Mouse (Mus musculus) fat pad, adult 2 months (tissue): Measurements from ENCODE around the gene Nhlh1.

Source experiments
- DNase-seq: peaks from one replicate; pipeline ENCODE4 v3.0.0-alpha.2; 2011; ENCODE audit warnings: low read depth, low spot score; ENCODE audit errors: extremely low read depth

Nhlh1 gene

DNA sequence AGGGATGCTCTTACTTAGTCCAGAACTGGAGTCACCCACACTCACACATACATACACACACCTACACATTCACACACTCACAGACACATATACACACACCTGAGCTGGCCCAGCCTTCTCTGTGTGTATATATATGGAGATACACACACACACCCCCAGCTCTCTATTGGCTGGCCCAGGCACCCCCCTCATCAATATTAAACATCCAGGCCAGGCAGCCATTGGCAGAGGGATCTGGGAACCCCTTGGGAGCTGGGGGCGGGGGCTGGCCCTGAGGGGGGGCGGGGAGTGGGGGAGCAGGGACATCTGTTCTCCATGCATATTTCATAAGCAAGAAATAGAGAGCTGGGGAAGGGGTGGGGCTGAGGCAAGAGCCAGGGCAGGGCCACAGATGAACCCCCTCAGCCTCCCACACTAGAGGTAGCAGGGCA is at the start of gene Nhlh1:
TSS of gene Nhlh1 (minus strand) at position 83 of the 431 bp plus-strand sequence.
- DNase-seq, result no peak

DNA sequence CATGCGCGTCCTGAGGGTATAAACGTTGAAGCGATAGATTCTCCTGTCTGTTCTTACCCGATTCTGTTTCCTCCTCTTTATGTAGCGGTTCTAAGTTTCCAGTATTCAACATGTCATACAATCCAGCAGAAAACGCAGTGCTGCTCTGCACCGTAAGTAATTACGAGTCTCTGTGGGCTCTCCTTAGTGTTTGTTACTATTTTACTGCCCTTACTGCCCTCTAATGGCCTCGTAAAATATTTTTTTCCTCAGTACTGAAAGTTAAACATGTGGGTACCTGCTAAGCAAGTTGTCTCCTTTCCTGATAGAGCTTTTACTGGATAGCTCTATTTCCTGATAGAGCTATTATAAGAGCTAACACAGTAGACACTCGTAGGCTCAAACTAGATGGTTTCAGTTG is 47.7 kb upstream of the Nhlh1 start:
- no peak for DNase-seq

DNA sequence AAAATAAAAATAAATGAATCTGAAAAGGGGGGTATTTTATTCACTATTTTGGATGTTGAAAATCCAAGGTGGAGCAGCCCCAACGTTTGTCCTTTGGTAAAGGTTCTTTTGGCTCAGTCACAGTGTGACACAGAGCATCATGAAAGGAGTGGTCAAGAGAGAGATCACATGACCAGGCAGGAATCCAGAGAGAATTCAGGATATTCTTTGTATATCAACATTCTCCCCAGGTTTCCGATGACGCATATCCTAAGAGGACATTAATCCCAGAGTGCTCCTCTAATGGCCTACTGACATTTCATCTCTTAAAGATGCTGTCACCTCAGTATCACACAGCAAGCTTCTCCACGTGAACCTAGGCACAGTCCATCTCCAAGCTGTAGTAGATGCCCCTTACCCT is 46.2 kb upstream of the Nhlh1 start:
- no peak for DNase-seq

DNA sequence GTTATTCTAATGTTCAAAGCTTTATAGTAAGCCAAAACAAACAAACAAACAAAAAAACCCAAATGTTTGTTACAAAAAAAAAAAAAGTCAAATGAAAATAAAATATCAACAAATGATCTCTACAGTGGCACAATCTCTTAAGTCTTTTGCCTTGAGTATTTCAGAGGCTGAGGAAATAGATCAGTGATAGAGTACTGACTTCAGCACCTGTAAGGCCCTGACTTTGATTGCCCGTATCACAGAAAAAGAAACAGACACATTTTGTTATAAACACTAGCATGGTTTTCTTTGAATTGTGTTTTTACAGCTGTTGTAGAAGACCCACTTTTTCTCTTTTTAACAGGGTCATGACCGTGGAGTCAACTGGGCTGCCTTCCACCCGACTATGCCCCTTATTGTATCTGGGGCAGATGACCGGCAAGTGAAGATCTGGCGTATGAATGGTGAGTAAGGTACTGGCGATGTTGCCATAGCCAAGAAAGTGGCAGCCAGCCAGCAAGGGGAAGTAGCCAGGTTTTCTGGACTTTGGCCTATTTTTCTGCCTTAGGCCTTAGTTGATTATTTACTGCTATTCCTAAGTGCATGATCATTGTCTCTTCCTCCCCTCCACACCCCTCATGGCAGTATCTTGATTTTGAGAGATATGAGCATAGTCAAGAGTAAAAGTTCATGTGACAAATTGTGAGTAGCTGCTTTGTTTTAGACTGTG is 42.1 kb upstream of the Nhlh1 start:
- no peak for DNase-seq

DNA sequence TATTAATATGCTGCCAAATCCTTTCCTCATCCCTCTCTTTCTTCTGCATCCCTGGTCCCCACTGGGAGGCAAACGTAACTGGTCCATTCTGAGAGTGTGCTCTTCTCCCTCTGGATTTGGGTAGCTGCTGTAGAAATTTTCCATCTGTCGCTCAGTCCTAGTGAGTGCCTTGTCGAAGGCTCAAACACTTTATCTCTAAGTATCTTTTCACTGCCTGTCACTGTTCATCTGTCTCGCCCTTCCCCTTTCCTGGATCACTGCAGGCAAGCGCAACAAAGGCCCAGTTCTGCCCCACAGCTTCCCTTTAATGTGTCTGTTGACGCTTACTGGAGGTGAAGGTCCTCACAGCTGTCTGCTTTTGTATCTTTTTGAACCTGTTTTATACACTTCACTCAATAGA is 37.8 kb upstream of the Nhlh1 start:
- no peak for DNase-seq

DNA sequence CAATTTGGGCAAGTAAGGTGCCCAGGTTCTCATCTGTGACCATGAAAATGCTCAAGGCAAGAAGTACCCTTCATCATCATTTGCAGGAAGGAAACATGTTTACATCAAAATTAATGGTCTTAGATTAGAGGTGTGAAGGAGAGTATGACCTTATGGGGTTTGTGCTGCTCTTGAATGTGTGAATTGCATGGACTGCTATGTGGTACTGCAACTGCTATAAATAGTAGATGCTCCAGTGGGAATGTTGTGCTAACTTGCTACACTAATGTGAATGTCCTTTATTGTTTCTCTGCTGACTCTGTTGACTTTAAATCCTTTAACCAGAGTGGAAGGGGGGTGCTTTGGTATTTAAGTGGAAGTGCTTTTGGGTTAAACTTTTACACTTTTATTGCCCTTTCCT is 36.9 kb upstream of the Nhlh1 start:
- DNase-seq, result no peak

DNA sequence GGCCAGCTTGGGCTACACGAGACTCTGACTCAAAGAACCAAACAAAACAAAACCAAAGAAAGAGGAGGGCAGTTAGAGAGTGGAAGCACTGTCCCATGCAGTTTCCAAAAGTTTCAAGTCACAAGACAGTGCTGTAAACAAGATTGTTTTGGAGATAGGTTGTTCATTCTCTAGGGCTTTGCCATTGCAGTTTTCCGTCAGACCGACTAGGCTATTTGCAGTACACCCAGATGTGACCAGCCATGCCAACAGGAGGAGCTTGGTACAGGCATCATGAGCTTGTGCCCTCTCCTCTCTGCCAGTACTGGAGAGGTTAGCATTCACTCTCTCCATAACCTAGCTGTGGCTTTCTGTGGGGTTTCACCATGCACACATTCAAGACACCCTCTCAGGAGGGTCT is 36.1 kb upstream of the Nhlh1 start:
- DNase-seq, result no peak

DNA sequence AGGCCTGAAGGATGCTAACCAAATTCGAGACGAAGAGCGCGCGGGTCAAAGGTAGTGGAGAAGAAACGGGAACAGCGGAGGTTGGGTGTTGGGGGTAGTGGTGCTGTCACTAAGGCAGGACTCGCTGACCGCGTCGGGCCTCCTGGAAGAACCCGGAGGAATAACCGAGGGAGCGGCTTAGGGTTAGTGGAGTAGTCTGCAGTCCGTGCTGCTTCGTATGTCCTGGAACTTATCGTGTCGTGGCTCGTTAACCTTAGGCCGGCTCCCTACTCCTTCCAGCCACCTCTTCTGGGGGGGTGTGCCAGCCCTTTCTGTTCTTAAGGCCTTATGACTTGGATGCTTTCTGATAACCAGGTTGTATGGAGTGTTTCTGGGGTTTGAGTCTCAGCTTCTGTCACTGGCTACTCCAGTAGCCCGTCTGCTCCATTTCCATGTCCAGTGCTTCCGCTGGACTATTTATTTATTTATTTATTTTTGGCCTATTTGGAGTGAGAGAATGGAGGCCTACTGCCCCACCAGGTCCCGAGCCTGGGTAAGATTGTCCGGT is 25.6 kb upstream of the Nhlh1 start:
- DNase-seq, result no peak

DNA sequence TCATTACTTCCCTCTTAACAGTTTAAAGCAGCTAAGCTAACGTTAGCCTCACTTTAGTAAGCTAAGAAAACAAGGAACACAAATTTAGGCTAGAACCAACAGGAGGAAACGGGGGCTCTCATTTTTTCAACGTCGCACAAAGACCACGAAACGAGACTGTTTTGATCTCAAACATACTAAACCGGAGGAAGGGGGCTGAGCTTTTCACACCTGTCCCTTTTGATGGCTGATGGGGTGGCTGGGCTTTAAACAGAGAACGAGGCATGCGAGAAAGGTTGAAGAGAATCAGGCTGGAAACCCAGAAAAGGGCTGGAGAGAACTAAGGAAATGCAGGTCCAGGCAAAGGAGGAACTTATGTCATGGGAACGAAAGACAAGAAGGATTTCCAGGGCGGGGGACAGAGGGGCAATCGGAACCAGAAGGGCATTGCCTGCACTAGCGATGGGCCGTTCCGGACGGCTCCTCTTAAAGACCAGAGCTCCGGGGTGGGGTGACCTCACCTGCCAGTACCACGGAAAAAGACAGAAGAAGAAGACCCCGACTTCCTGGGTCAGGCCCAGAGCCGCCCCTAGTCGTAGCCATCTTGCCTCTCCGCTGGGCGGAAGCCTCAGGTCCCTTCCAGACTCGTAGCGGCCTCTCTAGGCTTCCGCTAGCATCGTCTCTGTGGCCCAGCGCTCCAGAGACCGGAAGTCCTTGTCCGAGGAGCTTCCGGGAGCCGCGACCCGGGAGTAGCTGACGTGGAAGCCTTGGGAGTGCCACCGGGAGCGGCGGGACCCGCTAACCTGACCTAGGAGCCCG is 24.9 kb upstream of the Nhlh1 start, which contains the start of the genes Copa and Ncstn:
TSS of gene Copa (plus strand) at position 429 of the 798 bp plus-strand sequence.
TSS of gene Ncstn (minus strand) at position 695 of the 798 bp plus-strand sequence.
- peak; percentile 64 for DNase-seq

DNA sequence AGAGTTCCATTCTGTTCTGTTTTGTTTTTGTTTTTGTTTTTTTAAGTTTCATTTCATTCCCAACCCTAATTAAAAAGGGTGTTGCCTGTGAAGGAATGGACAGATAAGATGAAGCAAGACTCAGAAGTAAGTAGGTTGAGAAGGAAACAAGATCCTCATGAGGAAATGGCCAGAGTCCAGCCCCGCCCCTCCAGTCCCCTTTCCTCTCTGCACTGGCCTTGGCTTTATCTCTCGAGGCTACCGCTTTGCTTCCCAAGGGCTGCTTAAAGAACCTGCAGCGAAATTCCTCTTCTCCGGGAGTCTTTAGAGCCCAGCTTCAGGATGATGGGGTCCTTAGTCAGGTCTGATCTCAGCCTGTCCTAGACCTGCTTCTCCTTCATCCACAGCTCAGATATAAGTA is 20.6 kb upstream of the Nhlh1 start:
- no peak for DNase-seq

DNA sequence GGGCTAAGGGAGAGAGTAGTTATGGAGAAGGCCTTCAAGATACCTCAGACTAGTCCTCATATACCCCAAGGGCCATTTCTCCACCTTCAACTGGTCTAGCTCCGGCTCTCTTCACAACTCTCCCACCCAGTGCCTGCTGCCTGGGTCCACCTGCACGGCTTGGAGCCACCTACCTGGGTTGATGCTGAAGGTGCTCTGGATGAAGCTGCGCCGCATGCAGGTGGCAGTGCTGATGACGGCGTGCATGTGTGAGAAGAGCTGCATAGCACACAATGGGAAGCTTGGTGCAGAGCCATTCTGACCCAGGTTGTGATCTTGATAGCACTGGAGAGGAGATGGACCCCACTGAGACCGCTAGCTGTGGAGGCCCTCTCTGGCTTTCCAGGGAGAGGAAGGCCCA is 15.2 kb upstream of the Nhlh1 start:
- DNase-seq, result no peak

DNA sequence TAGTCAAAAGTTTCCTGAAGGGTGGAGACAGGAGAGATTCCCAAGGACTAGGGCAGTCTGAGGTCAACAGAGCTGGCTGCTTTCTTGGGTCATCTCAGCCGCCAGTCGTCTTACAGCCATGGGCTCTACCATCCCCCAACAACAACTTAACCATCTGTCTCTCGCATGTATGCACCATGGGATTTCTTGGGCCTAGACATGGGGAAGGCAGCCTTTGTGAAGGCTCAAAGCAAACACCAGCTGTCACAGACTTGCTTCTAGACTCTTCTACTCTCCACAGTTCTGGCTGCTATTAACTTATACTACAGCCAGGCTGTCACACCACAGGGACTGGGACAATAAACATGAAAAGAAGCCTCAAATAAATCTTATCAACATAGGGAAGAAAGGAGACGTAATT is 14.2 kb upstream of the Nhlh1 start:
- DNase-seq, result no peak

DNA sequence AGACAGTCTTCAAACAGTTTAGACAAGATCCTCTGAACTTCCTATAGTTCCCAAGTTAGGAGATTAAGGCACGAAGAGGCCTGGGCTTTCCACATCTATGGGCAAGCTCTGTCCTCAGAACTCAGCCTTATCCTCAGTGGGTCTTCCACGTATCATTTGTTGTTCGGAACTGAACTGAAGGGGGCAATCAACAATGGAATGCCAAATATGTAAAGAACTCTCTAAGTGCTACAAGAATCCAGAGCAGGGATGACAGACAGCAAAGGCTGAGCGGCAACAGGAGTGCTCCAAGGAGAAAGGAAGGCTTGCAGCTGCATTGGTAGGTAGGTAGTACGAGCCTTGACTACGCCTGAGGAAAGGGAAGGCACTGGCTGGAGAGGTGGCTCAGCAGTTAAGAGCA is 12.9 kb upstream of the Nhlh1 start:
- no peak for DNase-seq

DNA sequence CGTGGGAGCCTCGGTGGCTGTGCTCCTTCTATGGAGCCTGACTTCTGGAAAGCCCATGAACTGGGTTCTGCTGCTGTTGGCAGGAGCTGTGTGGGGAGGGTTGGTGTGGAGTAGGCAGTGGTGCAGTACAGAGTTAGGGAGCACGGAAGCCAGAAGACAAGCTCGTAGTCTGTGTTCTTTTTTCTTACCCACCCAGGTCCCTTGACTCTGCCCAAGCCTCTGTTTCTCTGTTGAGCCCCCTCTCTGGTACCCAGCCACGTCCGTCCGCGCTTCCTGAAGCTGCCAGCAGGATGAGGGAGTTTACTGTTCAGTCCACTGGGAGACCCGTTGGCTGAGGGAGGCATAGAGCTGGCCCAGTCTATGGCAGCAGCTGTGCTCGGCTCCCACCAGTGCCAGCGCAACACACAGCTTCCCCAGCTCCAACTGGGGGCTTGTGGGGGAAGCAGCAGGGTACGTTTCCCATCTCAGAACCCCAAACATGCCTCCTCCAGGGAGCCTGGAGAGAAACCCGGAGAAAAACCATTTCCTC is 7.3 kb upstream of the Nhlh1 start:
- DNase-seq, result no peak

DNA sequence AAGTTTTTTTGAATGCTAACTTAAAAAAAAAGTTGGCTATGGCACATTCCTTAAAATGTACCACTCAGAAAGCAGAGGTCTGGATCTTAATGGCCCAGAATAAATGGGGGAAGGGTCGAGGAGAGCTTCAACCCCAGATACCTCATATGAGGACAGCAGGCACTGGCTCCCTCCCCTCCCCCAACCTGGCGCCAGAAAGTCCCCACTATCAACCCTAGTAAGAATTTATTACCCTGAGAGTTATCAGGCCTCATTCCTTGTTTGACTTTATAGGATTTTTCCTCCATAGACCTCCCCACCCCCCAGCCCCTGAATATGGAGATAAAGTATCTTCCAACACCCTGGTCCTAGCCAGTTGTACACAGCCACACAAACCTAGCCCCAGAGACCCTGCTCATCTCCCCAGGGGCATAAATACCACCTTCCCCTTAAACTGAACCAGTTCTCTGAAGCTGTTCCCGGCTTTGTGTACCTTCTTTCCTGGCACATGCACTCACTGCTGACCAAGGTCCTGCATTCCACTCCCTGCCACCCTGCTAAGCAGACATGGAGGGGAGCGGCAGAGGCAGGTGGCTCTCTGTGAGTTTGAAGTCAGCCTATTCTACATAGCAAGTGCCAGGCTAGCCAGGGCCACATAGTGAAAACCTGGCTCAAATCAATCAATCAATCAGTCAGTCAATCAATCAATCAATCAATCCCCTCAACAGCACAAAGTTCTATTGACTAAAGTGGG is 6.1 kb upstream of the Nhlh1 start:
- DNase-seq, result no peak

DNA sequence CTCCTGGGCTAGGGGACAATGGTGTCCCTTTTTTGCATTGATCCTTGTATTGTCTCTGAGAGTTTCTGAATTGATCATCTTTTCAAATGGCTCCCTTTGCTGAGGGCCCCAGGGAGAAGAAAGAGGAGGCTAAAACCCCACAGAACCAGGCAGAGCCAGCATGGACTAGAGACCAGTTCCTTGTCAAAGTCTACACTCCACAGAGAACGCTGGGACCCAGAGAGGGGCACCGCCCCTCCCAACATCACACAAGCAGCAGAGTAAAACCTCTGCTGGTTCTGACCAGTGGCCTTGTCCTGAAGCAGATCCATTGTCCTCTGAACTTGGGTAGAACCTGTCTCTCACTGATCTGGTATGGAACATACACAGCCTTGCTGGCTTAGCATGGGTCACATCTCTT is 4.7 kb upstream of the Nhlh1 start:
- no peak for DNase-seq

DNA sequence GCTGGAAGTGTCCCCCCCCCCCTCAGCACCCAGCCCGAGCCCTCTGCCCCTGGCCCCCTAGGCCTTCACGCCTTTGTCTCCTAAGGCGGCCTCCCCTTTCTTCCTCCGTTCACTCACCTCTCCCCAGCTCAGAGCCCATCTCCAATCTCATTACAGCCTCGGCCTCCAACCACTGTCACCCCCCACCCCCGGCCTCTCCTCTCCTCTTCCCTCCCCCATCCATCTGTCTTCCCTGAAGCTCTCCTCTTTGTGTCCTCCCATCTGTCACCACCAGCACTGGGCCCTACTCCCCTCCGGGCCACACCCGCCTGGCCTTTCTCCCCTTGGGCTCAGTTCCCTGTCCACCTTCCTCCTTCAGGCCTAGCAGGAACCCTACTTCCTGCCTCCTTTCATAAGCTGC is 3.8 kb upstream of the Nhlh1 start:
- DNase-seq, result no peak

DNA sequence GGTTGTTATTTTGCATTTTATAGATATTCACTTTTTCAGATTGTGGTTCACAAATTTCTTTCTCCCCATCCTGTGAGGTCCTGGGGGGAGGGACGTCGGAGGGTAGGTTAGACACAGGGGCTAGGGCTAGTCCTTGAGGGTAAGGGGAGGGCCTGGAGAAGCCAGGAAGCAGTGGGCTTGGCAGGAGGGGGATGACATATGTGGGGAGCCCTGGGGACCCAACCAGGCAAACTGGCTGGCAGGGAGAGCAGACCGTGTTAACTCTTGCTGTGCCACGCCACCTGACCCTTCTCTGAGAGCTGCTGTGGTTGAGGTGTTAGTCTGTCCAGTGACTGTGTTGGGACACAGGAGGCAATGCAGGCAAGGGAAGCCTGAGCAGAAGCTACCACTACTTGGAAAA is 3.3 kb upstream of the Nhlh1 start:
- no peak for DNase-seq

DNA sequence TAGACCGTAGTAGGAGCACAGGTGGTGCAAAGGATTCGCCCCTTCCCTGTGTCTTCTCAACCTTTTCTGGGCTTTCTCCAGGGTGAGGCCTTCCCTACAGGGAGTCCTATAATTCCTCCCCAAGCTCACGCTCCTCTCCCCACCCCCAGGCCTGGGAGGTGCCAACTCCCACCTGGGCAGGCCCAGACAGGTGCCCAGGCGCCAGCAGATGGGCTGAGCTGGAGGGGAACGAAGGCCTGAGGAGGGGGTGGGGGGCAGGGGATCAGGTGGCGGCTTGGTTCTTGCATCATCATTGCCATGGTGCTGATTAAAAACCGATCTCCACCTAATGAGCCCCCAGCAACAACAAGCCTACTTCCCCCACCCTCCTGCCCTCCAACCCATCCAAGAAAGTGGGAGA is 1.5 kb upstream of the Nhlh1 start:
- no peak for DNase-seq

DNA sequence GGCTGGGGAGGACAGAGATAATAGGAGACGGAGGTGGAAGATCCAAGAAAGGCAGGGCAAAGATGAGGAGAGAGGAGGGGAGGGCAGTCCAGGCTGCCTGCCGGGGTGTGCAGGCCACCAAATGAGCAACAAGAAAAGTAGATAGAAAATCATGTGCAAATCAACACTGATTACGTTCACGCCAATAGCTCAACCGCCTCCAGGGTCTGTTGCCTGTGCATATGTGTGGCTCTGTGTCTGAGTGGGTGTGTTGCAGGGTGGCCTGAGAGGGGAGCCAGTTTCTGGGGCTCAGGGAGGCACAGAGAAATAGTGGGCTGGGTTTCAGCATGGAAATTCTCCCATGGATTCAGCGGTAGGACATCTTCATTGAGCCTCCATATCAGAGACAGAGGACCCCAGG is 948 bp upstream of the Nhlh1 start:
- no peak for DNase-seq

DNA sequence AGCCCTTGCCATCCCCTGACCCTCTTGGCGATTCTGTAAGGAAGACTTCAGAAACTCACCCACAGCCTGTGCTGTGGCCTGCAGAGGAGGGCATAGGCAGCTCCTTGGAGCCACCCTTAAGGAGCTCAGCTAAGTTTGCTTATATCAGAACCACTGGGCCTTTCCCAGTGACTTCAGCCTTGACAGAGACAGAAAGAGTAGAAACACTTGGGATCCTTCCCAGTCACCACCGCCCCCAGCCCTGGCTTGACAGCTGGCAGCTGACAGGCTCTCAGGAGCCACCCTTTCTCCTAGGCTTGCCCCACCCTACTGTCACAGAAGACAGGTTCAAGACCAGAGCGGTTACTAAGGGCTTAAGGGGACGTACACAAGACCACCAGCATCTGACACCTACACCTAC is 1.1 kb downstream of the Nhlh1 start:
- no peak for DNase-seq
